Mouse (Mus musculus) adrenal gland, adult 10 weeks (tissue): ENCODE results near the gene Aasdhppt. TPM values are rescaled to one million over a fixed set of nuclear protein-coding genes. Genes with fewer than 3 reads are reported as not detected.

Experiments used
- polyA plus RNA-seq: library from polyadenylated mRNA; stranded (reverse); fragments of 350-450 nt; fragmentation: Illumina TruSeq; extraction: RNeasy Lipid Tissue Mini Kit (QIAGEN cat#74804); gene quantifications from one replicate; pipeline ENCODE4 v1.2.3, GENCODE M21; 2014; ENCODE audit warnings: low read depth, low replicate concordance

Gene Aasdhppt
- 132 TPM for polyA plus RNA-seq

DNA sequence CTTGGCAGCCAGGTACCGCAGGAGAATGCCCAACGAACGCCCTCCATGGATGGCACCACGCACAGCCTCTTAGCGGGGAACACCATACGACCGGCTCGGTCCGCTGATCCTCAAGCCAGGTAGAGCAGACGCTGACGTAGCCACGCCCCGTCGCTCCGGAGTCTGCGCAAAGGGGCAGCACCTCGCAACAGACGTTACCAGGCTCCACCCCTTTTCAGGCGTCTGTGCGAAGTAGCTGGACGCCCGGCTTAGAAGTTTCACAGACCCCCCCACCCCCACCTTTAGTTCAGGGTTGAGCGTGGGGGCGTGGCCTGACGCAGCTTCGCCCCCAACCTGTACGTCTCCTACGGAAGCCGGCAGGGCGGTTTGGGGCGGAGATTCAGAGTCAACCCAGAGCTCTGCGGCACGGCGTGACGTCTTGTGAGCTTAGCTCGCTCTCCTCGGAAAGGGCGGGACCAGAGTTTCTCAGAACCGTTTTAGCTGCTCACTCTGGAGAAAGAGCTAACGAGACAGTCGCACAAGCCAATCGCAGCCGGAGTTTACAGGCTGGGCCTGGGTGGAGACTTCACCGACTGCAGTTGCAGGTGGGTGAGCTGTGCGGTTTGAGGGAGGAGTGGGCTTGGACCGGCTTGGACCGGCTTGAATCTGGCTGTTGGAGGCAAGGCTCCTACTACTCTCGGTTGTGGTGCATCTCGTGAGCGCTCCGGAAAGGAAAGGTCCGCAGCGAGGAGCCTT is at the start of gene Aasdhppt, which contains the start of gene Kbtbd3:
Aasdhppt (minus strand) TSS at position 121 of the 735 bp plus-strand sequence.
Kbtbd3 (plus strand) TSS at position 483 of the 735 bp plus-strand sequence.

Other genes with a start within 250 kb of the Aasdhppt start
- gene Kbtbd3, start 362 bp upstream of the Aasdhppt start, polyA plus RNA-seq = 13.2 TPM
- 145 TPM for gene Msantd4, start 67.1 kb upstream of the Aasdhppt start, polyA plus RNA-seq